Comparison of ENCODE assay signal across 9 mouse cellular contexts in the genomic region with DNA sequence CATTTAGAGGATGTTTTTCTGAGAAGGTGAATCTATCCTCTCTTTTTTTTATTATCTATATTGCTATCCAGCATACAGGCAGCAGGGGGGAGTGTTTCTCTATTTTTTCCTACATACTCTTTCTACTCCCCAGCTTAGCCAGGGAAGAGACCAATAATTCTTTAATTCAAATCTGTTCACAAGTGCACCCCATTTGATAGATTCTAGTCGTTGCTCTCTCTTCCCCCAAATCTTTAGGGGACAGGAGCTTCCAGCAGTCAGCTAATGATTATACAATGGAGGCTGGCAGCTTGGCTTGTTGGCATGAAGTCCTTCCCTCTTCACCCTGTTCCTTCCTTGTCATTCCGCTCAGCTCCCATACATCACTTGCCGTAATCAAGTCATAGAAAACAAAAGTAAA. TPM values are rescaled to one million over a fixed set of nuclear protein-coding genes. Genes with fewer than 3 reads are reported as not detected.
A peak's percentile ranks its signal among the peaks of the same experiment; 100 is the strongest.
DNase-seq lines count a peak whose midpoint lies in the region; ATAC-seq and TF ChIP-seq lines count a peak whose summit lies in the region.
"Had no signal": no experiment of that assay in that cellular context is flagged by ENCODE, and none has a peak within 500 bp of the region (broad histone marks: within the 10 kb centered on the region; RNA-seq: fewer than 3 reads in every experiment).

No protein-coding gene starts in this region.

- 54% methylated on average over 3 of the region's 3 CpGs for WGBS in heart, postnatal 0 days
- WGBS in forebrain, embryonic 16.5 days = 23% methylated on average over 3 of the region's 3 CpGs
- 66% methylated on average over 3 of the region's 3 CpGs for WGBS in neural tube, embryonic 12.5 days

- TF ChIP-seq CTCF in heart, postnatal 0 days (IDR thresholded peaks at IDR 0.05; ENCODE audit: low read depth) = peak; percentile 27

- no peaks in the 10 kb centered on the region for H3K4me1 ChIP-seq in heart, postnatal 0 days (ENCODE audit: control insufficient read depth, insufficient read depth)
- peaks cover 5% of the 10 kb centered on the region; the same call in 1 of the 2 replicates for H3K4me1 ChIP-seq in forebrain, embryonic 16.5 days (replicated peaks; ENCODE audit: control insufficient read depth, insufficient read depth, low read length)
- H3K4me1 ChIP-seq in neural tube, embryonic 12.5 days = no peaks in the 10 kb centered on the region
- H3K4me1 ChIP-seq: liver, embryonic 13.5 days had no signal

- intact Hi-C loops in heart, postnatal 14 days (cut with DNase I) = loop anchor here (5.0 to 10.0 kb wide), 3 partner anchors 86 to 1746 kb away; no protein-coding TSS in a partner anchor

- no peaks in the 10 kb centered on the region for H3K27me3 ChIP-seq in heart, postnatal 0 days (ENCODE audit: control insufficient read depth, insufficient read depth, low read length)
- H3K27me3 ChIP-seq in forebrain, embryonic 16.5 days (replicated peaks; ENCODE audit: control insufficient read depth, insufficient read depth, low read length) = no peaks in the 10 kb centered on the region
- H3K27me3 ChIP-seq in neural tube, embryonic 12.5 days (replicated peaks) = no peaks in the 10 kb centered on the region
- H3K27me3 ChIP-seq: liver, embryonic 13.5 days had no signal

- no peaks in the 10 kb centered on the region for H3K36me3 ChIP-seq in heart, postnatal 0 days (replicated peaks; ENCODE audit: control insufficient read depth, insufficient read depth, low read length)
- H3K36me3 ChIP-seq in forebrain, embryonic 16.5 days (ENCODE audit: control insufficient read depth, insufficient read depth) = no peaks in the 10 kb centered on the region
- no peaks in the 10 kb centered on the region for H3K36me3 ChIP-seq in neural tube, embryonic 12.5 days
- H3K36me3 ChIP-seq: liver, embryonic 13.5 days had no signal

- H3K9me3 ChIP-seq in heart, postnatal 0 days (replicated peaks; ENCODE audit: control insufficient read depth, low read length) = no peaks in the 10 kb centered on the region
- no peaks in the 10 kb centered on the region for H3K9me3 ChIP-seq in forebrain, embryonic 16.5 days (ENCODE audit: control insufficient read depth, low read length)
- no peaks in the 10 kb centered on the region for H3K9me3 ChIP-seq in neural tube, embryonic 12.5 days
- H3K9me3 ChIP-seq: liver, embryonic 13.5 days had no signal

- TF ChIP-seq EP300 in heart, postnatal 0 days (IDR thresholded peaks at IDR 0.05; ENCODE audit: low read depth) = no peak

- H3K4me2 ChIP-seq in heart, postnatal 0 days (ENCODE audit: low read depth, low read length) = no peak overlapping the region
- 0 out of 2 replicates have a peak overlapping the region, but pooled peaks have one; percentile 8 for H3K4me2 ChIP-seq in forebrain, embryonic 16.5 days (ENCODE audit: low read length)
- no peak overlapping the region for H3K4me2 ChIP-seq in neural tube, embryonic 12.5 days (replicated peaks)
- H3K4me2 ChIP-seq: liver, embryonic 13.5 days had no signal

- no peak overlapping the region for H3K4me3 ChIP-seq in heart, postnatal 0 days (ENCODE audit: low read depth, low read length)
- no peak overlapping the region for H3K4me3 ChIP-seq in forebrain, embryonic 16.5 days (replicated peaks; ENCODE audit: low read length)
- H3K4me3 ChIP-seq in neural tube, embryonic 12.5 days = no peak overlapping the region
- H3K4me3 ChIP-seq: liver, embryonic 13.5 days had no signal

- ATAC-seq in heart, postnatal 0 days (ENCODE audit: insufficient read depth, low read depth) = no peak
- peak; percentile 87 for ATAC-seq in forebrain, embryonic 16.5 days
- peak; percentile 58; the same call in 1 of the 2 replicates for ATAC-seq in neural tube, embryonic 12.5 days (ENCODE audit: low FRiP score, low read depth)
- no peak for ATAC-seq in monocyte, adult 5-6 weeks (replicated peaks; ENCODE audit: insufficient number of reproducible peaks, low FRiP score, low TSS enrichment, poor library complexity, severe bottlenecking)

- no peak overlapping the region for H3K9ac ChIP-seq in heart, postnatal 0 days (replicated peaks; ENCODE audit: low read depth, low read length)
- H3K9ac ChIP-seq in forebrain, embryonic 16.5 days (replicated peaks; ENCODE audit: low read depth, low read length) = no peak overlapping the region
- no peak overlapping the region for H3K9ac ChIP-seq in neural tube, embryonic 12.5 days
- H3K9ac ChIP-seq: liver, embryonic 13.5 days had no signal

- H3K27ac ChIP-seq in heart, postnatal 0 days (ENCODE audit: low read depth) = no peak overlapping the region
- no peak overlapping the region for H3K27ac ChIP-seq in forebrain, embryonic 16.5 days (ENCODE audit: low read length)
- no peak overlapping the region for H3K27ac ChIP-seq in neural tube, embryonic 12.5 days
- H3K27ac ChIP-seq: liver, embryonic 13.5 days had no signal

- DNase-seq in heart, postnatal 0 days (ENCODE audit: low spot score) = no peak
- DNase-seq in heart, postnatal 14 days = no peak
- peak; percentile 52 for DNase-seq in NIH3T3 (ENCODE audit: low read depth)
- DNase-seq in thymus, postnatal 0 days (ENCODE audit: low spot score) = no peak
- no peak for DNase-seq in ovary, postnatal 10 days (ENCODE audit: low spot score)
- DNase-seq: liver, embryonic 13.5 days had no signal

RNA-seq across cellular contexts. Expression of gene Bod1l, which starts 44.7 kb away (rescaled TPM):
- 4.5 and 4.9 TPM in 2 replicates for total RNA-seq in heart, postnatal 0 days (2014; rRNA removed; ENCODE audit: low replicate concordance)
- polyA plus RNA-seq in heart, postnatal 0 days (2015; fragmentation: Nextera tagmentation; extraction: Ambion mirVana) = 11.6 and 12.7 TPM in 2 replicates
- total RNA-seq in heart, postnatal 14 days (2021) = 10 to 100 TPM; 17.5 to 18.6 TPM
- polyA plus RNA-seq in forebrain, embryonic 16.5 days (2015; fragmentation: Nextera tagmentation; extraction: Ambion mirVana) = 28.4 and 30.2 TPM in 2 replicates
- 29.4 TPM in 2 replicates for polyA plus RNA-seq in neural tube, embryonic 12.5 days (2016; fragmentation: Nextera tagmentation; extraction: Ambion mirVana)
- 25.6 and 31.8 TPM in 2 replicates for polyA plus RNA-seq in thymus, postnatal 0 days (2015; fragmentation: Nextera tagmentation; extraction: Ambion mirVana)
- total RNA-seq in monocyte, adult 5-6 weeks (2017) = 40.3 to 68.9 TPM (median 52.9 TPM) in 3 replicates

Comparison
In these comparisons a context has a peak if more than half of its experiments do, and no peak if none do; other contexts are left out.
1. ATAC-seq: peak in forebrain, embryonic 16.5 days (single experiment) and neural tube, embryonic 12.5 days (single experiment); none in heart, postnatal 0 days (single experiment) and monocyte, adult 5-6 weeks (single experiment).